ENCODE assay signal across 9 mouse cellular contexts in the genomic region with DNA sequence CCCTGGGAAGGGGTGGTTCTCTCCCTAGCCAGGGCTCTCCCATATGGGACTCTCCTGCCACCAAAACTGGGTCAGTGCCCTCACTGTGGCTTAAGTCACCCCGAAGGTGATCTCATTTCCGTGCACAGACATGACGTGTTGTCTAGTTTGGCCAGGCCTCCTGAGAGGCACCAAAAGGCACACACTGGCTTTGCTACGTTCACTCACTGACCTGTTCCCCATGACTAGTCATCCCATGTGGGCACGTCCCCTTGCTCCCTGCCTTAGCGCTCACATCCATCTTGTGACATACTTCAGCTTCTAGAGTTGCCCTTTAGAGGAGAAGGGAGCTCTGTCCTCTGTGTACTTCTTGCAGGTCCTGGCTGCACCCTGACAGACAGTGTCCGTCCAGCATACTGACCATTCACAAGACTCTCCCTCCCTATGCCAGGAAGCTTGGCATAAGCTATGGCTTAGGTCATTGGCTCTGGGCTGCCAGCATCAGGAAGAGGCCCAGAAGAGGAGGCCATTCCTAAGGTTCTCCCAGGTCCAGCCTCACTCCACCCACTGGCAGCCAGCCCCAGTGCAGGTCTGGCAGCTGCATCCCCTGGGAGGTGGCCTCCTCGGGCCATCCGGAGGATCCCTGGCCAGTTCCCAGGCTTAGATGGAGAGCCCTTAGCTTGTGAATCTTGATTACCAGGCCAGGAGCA.
DNase-seq lines count a peak whose midpoint lies in the region; ATAC-seq and TF ChIP-seq lines count a peak whose summit lies in the region.
"Had no signal": no experiment of that assay in that cellular context is flagged by ENCODE, and none has a peak within 500 bp of the region (broad histone marks: within the 10 kb centered on the region; RNA-seq: fewer than 3 reads in every experiment).

No protein-coding gene starts in this region.

- 0 out of 2 replicates have a peak, but pooled peaks cover 2% of the 10 kb centered on the region for H3K4me1 ChIP-seq in forebrain, postnatal 0 days (ENCODE audit: insufficient read depth)
- peaks cover 14% of the 10 kb centered on the region for H3K4me1 ChIP-seq in forebrain, embryonic 13.5 days
- peaks cover 20% of the 10 kb centered on the region for H3K4me1 ChIP-seq in heart, embryonic 16.5 days (ENCODE audit: control insufficient read depth, insufficient read depth, low read length)

- H3K4me3 ChIP-seq in forebrain, postnatal 0 days (ENCODE audit: low read depth, low read length), result no peak overlapping the region
- no peak overlapping the region for H3K4me3 ChIP-seq in forebrain, embryonic 13.5 days
- H3K4me3 ChIP-seq in heart, embryonic 16.5 days (ENCODE audit: low read length), result no peak overlapping the region
- H3K4me3 ChIP-seq: forebrain, embryonic 10.5 days had no signal

- H3K27ac ChIP-seq in forebrain, postnatal 0 days (ENCODE audit: low read depth, low read length), result no peak overlapping the region
- H3K27ac ChIP-seq in forebrain, embryonic 13.5 days, result no peak overlapping the region
- H3K27ac ChIP-seq in heart, embryonic 16.5 days (ENCODE audit: low read length), result 0 out of 2 replicates have a peak overlapping the region, but pooled peaks have one; percentile 5
- H3K27ac ChIP-seq: forebrain, embryonic 10.5 days had no signal

- H3K36me3 ChIP-seq in forebrain, postnatal 0 days (ENCODE audit: insufficient read depth), result peaks cover 72% of the 10 kb centered on the region
- peaks cover 85% of the 10 kb centered on the region for H3K36me3 ChIP-seq in forebrain, embryonic 13.5 days (ENCODE audit: poor library complexity, severe bottlenecking)
- H3K36me3 ChIP-seq in heart, embryonic 16.5 days (ENCODE audit: control insufficient read depth, insufficient read depth), result peaks cover 41% of the 10 kb centered on the region

- WGBS in forebrain, postnatal 0 days, result 83% methylated on average over 9 of the region's 9 CpGs
- WGBS in forebrain, embryonic 13.5 days, result 91% methylated on average over 9 of the region's 9 CpGs
- 75% methylated on average over 9 of the region's 9 CpGs for WGBS in heart, embryonic 16.5 days

- peak; percentile 25 for ATAC-seq in forebrain, postnatal 0 days
- no peak for ATAC-seq in forebrain, embryonic 13.5 days
- ATAC-seq in heart, embryonic 16.5 days (replicated peaks; ENCODE audit: extremely low read depth, insufficient read depth, low FRiP score), result no peak
- no peak for ATAC-seq in megakaryocyte, adult 5-6 weeks (ENCODE audit: poor library complexity, severe bottlenecking)

- no peak for TF ChIP-seq CTCF in forebrain, postnatal 0 days (IDR thresholded peaks at IDR 0.05; ENCODE audit: low read depth)

- DNase-seq in forebrain, postnatal 0 days, result no peak
- peak; percentile 27 for DNase-seq in urinary bladder, postnatal 14 days (ENCODE audit: low spot score)
- DNase-seq in urinary bladder, adult 18-20 months (ENCODE audit: low spot score in 2 of 2), result no peak
- DNase-seq in skeletal muscle tissue, adult 2 months (ENCODE audit: low read depth, low spot score), result peak; percentile 80
- DNase-seq in thymus, postnatal 10 days (ENCODE audit: low spot score in 2 of 2), result no peak

- H3K27me3 ChIP-seq in forebrain, postnatal 0 days (ENCODE audit: insufficient read depth, low read length), result no peaks in the 10 kb centered on the region
- no peaks in the 10 kb centered on the region for H3K27me3 ChIP-seq in forebrain, embryonic 13.5 days
- H3K27me3 ChIP-seq in heart, embryonic 16.5 days (ENCODE audit: control insufficient read depth, insufficient read depth, low read length), result no peaks in the 10 kb centered on the region

- H3K9ac ChIP-seq in forebrain, postnatal 0 days, result no peak overlapping the region
- no peak overlapping the region for H3K9ac ChIP-seq in forebrain, embryonic 13.5 days
- H3K9ac ChIP-seq in heart, embryonic 16.5 days (ENCODE audit: low read length), result no peak overlapping the region

- no peaks in the 10 kb centered on the region for H3K9me3 ChIP-seq in forebrain, postnatal 0 days (ENCODE audit: low read length)
- no peaks in the 10 kb centered on the region for H3K9me3 ChIP-seq in forebrain, embryonic 13.5 days (replicated peaks)
- H3K9me3 ChIP-seq in heart, embryonic 16.5 days (replicated peaks; ENCODE audit: control insufficient read depth, low read length), result no peaks in the 10 kb centered on the region
- H3K9me3 ChIP-seq: forebrain, embryonic 10.5 days had no signal

- no peak overlapping the region for H3K4me2 ChIP-seq in forebrain, postnatal 0 days (ENCODE audit: low read depth)
- no peak overlapping the region for H3K4me2 ChIP-seq in forebrain, embryonic 13.5 days
- H3K4me2 ChIP-seq in heart, embryonic 16.5 days (ENCODE audit: low read depth, low read length), result no peak overlapping the region

Comparison
In these comparisons a context has a peak if more than half of its experiments do, and no peak if none do; other contexts are left out.
1. DNase-seq: peak in urinary bladder, postnatal 14 days (single experiment) and skeletal muscle tissue, adult 2 months (single experiment); none in forebrain, postnatal 0 days (single experiment), urinary bladder, adult 18-20 months (0 of 2) and thymus, postnatal 10 days (0 of 2).